Mouse (Mus musculus) retina, postnatal 7 days (tissue): ENCODE measurements around the gene Trpv4.

Experiments used
- DNase-seq: peaks from one replicate; pipeline ENCODE4 v3.0.0-alpha.2; 2012; ENCODE audit warnings: low read depth, low spot score

Trpv4 gene

DNA sequence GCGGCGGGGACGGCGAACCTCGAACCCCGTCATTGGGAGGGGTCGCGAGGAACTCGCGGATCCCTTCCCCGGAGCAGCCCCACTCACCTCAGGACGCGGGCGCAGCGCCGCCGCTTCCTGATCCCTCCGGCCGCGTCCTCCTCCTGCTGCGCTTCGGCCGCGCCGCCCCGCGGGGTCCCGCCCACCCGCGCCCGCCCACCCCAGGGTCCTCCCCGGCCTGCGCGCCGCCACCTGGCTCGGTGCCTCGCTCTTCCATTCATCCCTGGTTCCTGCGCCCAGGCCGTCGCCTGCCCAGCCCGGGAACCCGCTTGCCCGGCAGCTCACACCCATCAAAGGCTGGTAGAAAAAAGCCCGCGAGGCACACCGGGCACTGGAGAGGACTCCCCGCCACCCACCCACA is at the start of gene Trpv4:
Gene Trpv4, minus strand, starts transcription at position 167 of the 400 bp plus-strand sequence.
- DNase-seq, result no peak

DNA sequence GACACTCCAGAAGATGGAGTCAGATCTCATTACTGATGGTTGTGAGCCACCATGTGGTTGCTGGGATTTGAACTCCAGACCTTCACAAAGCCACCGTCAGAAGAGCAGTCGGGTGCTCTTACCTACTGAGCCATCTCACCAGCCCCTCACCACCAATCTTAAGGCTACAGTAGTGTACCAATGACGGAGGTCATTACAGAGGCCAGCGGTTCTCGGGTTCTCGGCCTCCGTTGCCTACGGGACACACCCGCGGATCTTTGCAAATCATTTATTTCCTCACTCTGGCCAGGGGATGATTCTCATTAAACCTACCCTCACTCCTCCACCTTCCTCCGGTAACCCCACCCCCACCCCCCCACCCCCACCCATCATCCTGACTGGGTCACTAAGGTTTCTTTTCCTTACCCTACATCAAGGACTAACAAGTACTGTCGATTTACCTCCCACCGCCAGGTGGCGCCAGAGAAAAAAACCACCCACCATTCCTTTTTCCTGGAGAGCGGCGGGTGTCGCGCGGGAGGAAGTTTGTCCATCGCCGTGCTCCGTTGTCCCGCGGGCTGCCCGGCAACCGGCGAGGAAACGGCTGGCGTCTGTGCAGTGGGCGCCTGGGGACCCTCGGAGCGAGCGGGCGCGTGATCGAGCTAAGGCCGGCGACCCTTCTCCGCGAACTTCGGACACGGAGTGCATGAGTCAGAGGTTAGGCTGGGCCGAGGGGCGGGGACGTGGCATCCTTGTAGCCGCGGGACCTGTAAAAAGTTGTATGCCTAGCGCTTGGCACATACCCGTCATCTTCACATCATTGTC is 49.2 kb upstream of the Trpv4 start, which contains the start of gene Tchp:
Gene Tchp, plus strand, starts transcription at position 496 of the 804 bp plus-strand sequence.
- DNase-seq, result peak; percentile 94

- DNase-seq, result peak; percentile 50
Observed at GRCm38 (mm10) chr5:114702403-114703392, 44.5 kb upstream of the Trpv4 start.

- no peak for DNase-seq
Observed at GRCm38 (mm10) chr5:114699015-114699414, 40.8 kb upstream of the Trpv4 start.

DNA sequence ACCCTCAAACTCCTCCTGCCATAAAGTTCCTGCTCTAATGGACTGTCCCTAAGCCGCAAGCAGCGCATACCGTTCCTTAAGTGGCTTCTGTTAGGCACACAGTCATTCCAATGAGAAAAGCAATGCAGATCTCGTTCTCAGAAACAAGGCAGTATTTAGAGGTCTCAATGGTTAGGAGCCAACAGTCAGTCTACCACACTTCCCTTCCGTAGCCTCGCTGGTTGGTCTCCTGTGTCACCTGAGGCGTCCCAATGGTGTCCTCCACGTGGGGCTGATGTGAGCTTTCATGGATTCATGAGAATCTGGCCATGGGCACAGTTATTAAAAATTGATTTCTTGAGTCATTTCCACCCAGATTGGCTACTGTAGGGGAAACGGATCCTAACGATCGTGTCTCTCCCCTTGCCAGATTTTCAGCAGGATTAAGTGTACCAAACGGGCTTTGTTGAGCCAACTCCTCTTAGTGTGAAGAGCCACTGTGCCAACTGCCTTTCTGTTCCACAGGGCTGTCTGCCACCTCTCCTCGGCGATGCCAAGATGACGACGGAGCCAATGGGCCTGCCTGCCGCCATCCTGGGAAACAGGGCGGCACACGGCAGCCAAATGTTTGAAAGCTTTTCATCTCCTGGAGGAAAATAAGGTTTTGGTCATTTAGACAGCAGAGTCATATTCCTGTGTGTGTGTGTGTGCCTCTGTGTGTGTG is 40.0 kb upstream of the Trpv4 start:
- no peak for DNase-seq

DNA sequence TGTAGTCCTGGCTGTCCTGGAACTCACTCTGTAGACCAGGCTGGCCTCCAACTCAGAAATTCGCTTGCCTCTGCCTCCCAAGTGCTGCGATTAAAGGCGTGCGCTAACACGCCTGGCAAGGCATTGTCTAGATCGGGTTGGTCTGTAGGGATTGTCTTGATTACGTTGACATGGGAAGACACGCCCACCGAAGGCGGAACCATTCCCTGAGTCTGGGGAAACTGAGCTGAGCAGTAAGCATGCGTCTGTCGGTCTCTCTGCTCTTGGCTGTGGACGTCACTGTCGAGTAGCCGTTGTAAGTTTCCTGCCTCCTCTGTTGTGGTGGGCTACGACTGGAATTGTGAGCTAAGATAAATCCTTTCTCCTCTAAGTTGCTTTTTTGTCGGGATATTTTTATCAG is 38.7 kb upstream of the Trpv4 start:
- no peak for DNase-seq

- DNase-seq, result no peak
Observed at GRCm38 (mm10) chr5:114695775-114696174, 37.6 kb upstream of the Trpv4 start.

GRCm38 (mm10) chr5:114690633-114691567 is 32.7 kb upstream of the Trpv4 start, which contains the start of gene Gltp:
TSS of gene Gltp (minus strand) at chr5:114690984.
- peak; percentile 84 for DNase-seq

- no peak for DNase-seq
Observed at GRCm38 (mm10) chr5:114689700-114690366, 31.6 kb upstream of the Trpv4 start.

DNA sequence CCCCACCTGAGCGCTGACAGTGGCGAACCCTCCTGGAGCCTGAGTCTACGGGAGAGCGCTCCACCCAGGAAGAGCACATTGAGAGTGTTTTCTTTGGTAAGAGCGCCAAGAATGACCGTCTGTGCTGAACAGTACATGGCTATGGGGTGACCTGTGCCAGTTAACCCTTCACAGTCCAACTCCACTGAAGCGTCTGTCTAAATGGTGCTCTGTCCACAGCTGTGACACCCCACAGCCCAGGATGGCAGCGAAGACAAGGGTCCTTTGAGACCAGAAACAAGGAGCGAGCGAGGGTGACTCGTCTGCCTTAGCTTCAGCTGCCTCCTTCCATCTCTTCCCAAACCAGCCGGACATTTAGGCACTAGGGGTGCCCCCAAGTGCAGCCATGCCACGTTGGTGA is 30.5 kb upstream of the Trpv4 start:
- DNase-seq, result no peak

GRCm38 (mm10) chr5:114687901-114688300 is 29.7 kb upstream of the Trpv4 start:
- DNase-seq, result no peak

DNA sequence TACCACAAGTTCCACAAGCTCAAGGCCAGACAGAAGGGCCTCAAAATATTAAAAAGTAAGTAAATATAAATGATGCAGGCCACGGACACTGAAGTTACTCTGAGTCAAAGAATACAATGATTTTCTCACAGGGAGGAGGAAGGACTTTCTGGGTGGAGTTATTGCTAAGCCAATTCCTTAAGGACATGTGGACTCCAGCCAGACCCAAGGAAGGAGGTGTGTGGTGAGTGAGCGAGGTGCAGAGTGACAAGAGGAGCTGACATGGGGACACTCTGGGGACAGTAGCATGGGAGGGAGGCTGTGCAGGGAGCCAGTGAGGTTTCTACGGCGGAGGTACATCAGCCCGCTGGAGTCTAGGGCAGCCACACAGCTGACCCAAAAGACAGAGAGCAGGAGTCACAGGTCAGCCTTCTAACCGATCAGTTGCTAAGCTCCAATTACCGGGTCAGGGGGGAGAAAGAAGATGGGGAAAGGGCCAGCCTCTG is 28.5 kb upstream of the Trpv4 start:
- DNase-seq, result no peak

DNA sequence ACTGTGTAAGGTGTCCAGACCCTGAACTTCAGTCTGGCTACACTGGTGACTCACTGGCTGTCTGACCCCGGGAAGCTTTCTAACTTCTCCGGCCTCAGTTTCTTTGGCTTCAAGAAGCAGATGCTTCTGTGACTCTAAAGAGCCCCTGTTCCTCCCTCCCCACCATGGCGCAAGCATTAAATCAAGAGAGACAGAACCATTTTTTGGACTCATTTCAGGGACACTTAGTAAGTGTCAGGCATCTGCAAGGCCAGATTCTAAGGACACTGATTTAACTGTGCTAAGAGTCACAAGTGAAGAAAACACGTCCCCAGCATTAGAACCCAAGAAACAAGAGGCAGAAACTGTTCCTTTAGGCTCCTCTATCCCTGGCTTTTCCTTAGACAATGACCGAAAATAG is 27.8 kb upstream of the Trpv4 start:
- no peak for DNase-seq

- no peak for DNase-seq
Observed at GRCm38 (mm10) chr5:114681717-114682116, 23.5 kb upstream of the Trpv4 start.

DNA sequence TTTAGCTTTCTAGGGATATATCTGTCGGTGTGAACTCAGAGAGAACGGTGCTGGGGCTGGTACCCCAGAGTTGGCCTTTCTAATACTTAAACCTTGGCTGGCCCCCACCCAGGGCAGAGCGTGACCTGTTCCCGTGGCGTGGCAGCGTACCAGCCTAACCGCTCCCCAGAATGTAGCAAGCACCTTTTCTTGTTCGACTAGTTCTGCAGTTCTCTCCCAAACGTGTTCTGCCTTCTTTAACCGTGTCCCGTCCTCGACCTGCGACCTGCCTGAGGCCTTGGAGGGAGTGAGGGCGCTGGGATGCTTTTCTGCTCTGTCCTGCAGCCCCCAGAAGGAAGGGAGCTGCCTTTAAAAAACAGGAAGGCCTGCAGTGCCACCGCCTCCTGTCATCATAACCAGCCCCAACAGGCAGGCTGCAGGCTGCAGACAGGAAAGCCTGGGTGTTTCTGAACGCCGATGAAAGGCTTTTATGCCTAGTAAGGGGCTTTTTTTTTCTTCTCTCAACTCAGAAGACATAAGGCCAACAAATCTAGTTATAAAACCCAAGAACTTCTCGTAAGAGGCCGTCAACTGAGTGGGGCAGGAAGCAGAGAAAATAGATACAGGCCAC is 22.6 kb upstream of the Trpv4 start:
- no peak for DNase-seq

GRCm38 (mm10) chr5:114679841-114680591 is 21.8 kb upstream of the Trpv4 start:
- no peak for DNase-seq

- no peak for DNase-seq
Observed at GRCm38 (mm10) chr5:114674594-114674993, 16.4 kb upstream of the Trpv4 start.

DNA sequence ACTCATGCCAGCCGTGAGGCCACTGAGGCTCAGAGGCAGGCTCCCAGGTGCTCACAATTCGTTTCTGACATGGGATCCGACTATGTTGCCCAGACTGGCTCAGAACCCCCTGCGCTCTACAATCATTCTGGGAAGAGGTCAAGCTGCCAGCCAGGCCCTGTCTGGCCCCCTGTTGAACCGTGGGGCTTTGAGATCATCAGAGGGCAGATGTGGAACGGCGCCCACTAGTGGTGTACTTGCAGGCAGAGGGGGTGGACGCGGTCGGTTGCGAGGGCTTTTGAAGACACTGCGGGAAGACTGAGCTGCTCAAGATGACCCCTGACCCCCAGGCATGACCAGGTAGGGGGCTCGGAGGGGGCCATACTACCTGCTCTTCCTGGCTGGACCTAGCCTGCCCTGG is 14.9 kb upstream of the Trpv4 start:
- no peak for DNase-seq

- DNase-seq, result no peak
Observed at GRCm38 (mm10) chr5:114669014-114669413, 10.8 kb upstream of the Trpv4 start.
